Mouse (Mus musculus): ENCODE results near the gene Crtc3. TPM values are rescaled to one million over a fixed set of nuclear protein-coding genes. Genes with fewer than 3 reads are reported as not detected.

The Crtc3 gene
- polyA plus RNA-seq (2021; fragmentation: Nextera tagmentation): 8.3 and 10.3 TPM in 2 replicates
- long read RNA-seq, experiment 1, full-length matches to known transcripts: 1 of 11 reads
- long read RNA-seq, experiment 1, partial matches to known transcripts: 2 of 11 reads
- long read RNA-seq, experiment 1, other reads (novel, unspliced or antisense): 8 of 11 reads
- long read RNA-seq, experiment 2, full-length matches to known transcripts: 4 of 15 reads
- long read RNA-seq, experiment 2, partial matches to known transcripts: 3 of 15 reads
- long read RNA-seq, experiment 2, other reads (novel, unspliced or antisense): 8 of 15 reads

GRCm38 (mm10) chr7:80688556-80689220, at the start of gene Crtc3:
Crtc3 (minus strand) TSS chr7:80688877.

Other genes with a start within 250 kb of the Crtc3 start
- 0.58 and 0.95 TPM in 2 replicates for gene Blm, start 153.8 kb downstream of the Crtc3 start, polyA plus RNA-seq (2021; fragmentation: Nextera tagmentation)
- 3.5 and 6.6 TPM in 2 replicates for gene Iqgap1, start 137.1 kb upstream of the Crtc3 start, polyA plus RNA-seq (2021; fragmentation: Nextera tagmentation)
- 0.70 and 1.1 TPM in 2 replicates for gene Zscan2, start 172.0 kb upstream of the Crtc3 start, polyA plus RNA-seq (2021; fragmentation: Nextera tagmentation)
- 21.0 and 21.8 TPM in 2 replicates for gene Wdr73, start 212.4 kb upstream of the Crtc3 start, polyA plus RNA-seq (2021; fragmentation: Nextera tagmentation)
- gene Nmb, start 216.2 kb upstream of the Crtc3 start, polyA plus RNA-seq (2021; fragmentation: Nextera tagmentation): 9.1 and 10.3 TPM in 2 replicates